Mouse (Mus musculus) heart, adult 2 months (tissue): ENCODE data around the gene Notch1. TPM values are rescaled to one million over a fixed set of nuclear protein-coding genes. Genes with fewer than 3 reads are reported as not detected.

ENCODE experiments used
- DNase-seq, 2 experiments: peaks; one replicate each; pipeline ENCODE4 v3.0.0; 2021
- H3K27ac ChIP-seq: fragments of 200-600 bp; 2 replicates; pipeline ENCODE4 v1.8.1; 2022
- H3K27me3 ChIP-seq: fragments of 200-500 bp; 2 replicates; pipeline ENCODE4 v1.6.1; 2012; ENCODE audit warnings: mild to moderate bottlenecking, low read length, inconsistent platforms, mixed read lengths; ENCODE audit not compliant: control insufficient read depth, insufficient read depth
- H3K36me3 ChIP-seq: fragments of 200-500 bp; 2 replicates; pipeline ENCODE4 v1.6.1; 2012; ENCODE audit warnings: low read length, inconsistent platforms; ENCODE audit not compliant: control insufficient read depth, insufficient read depth
- H3K4me1 ChIP-seq: fragments of 200-500 bp; 2 replicates; pipeline ENCODE4 v1.6.1; 2011; ENCODE audit warnings: low read length; ENCODE audit not compliant: control insufficient read depth, insufficient read depth
- H3K4me3 ChIP-seq: fragments of 200-600 bp; 2 replicates; pipeline ENCODE4 v1.8.1; 2022
- H3K79me2 ChIP-seq: fragments of 200-500 bp; replicated peaks from 2 replicates; pipeline ENCODE4 v1.6.1; 2012; ENCODE audit warnings: mild to moderate bottlenecking, inconsistent platforms, low read length, moderate library complexity, mixed read lengths; ENCODE audit not compliant: control insufficient read depth, insufficient read depth
- H3K9ac ChIP-seq: fragments of 200-500 bp; 2 replicates; pipeline ENCODE4 v1.6.1; 2012; ENCODE audit warnings: low read depth, mild to moderate bottlenecking, control low read depth, inconsistent platforms, low read length, mixed read lengths
- CTCF ChIP-seq: fragments of 200-600 bp; IDR thresholded peaks from 2 replicates; pipeline ENCODE4 v1.8.1; 2022; ENCODE audit warnings: antibody characterized with exemption, mild to moderate bottlenecking, moderate library complexity
- EP300 ChIP-seq: fragments of 200-500 bp; IDR thresholded peaks from 2 replicates; pipeline ENCODE4 v1.6.1; 2011; ENCODE audit warnings: low read depth, low read length, control low read depth; ENCODE audit not compliant: insufficient read depth
- POLR2A ChIP-seq: fragments of 200-500 bp; IDR thresholded peaks from 2 replicates; pipeline ENCODE4 v1.6.1; 2011; ENCODE audit warnings: mild to moderate bottlenecking, low read depth, low read length, control low read depth; ENCODE audit not compliant: insufficient read depth
- WGBS: fragments of 180-500 bp; shearing (Covaris S2); methylation state at CpG from one replicate; pipeline ENCODE4 v1.1.7; 2018; 5-methylcytosine and 5-hydroxymethylcytosine counted together
- intact Hi-C: fragments of 180-260 bp; cut with DNase I; formaldehyde crosslinking; loops from one replicate; pipeline ENCODE4 v1.15.1; 2025
- polyA plus RNA-seq: library from polyadenylated mRNA; depleted of rRNA; stranded (reverse); fragments of >200 nt; gene quantifications from 2 replicates; pipeline ENCODE4 v1.2.3, GENCODE M21; 2012
- total RNA-seq, 2 experiments: library from RNA; stranded (reverse); gene quantifications; 2 replicates each; pipeline ENCODE4 v1.2.3; 2021

The Notch1 gene
- total and polyA plus RNA-seq, 3 experiments: 23.2 to 32.4 (median 31.6) TPM

DNA sequence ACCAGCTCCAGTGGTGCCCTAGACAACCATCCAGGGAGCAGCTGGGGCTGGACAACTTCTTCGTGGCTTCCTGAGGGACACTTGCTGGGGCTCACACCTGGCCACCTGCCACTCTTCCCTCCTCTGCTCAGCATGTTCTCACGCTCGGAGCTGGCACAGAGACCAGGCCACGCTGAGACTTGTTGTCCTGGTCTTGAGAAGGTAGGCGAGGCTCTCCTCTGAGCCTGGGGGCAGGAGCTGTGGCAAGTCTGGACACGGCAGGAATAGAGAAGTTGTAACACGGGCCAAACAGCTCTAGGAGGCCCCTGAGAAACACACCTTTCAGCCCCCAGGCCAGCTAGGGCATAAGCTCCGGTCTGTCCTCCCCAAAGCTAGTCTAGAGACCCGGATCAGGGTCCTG lies 37.4 kb upstream of the Notch1 start:
- intact Hi-C loops: no loop called here
- Histone ChIP-seq H3K27me3 (no peaks in the 10 kb centered on the region), H3K4me3 (no peak overlapping the region), H3K4me1 (peaks cover 36% of the 10 kb centered on the region), H3K9ac (no peak overlapping the region), H3K79me2 (no peaks in the 10 kb centered on the region), H3K27ac (no peak overlapping the region), H3K36me3 (peaks cover 6% of the 10 kb centered on the region; the same call in 1 of the 2 replicates)
- no peak for TF ChIP-seq EP300
- TF ChIP-seq POLR2A: no peak
- TF ChIP-seq CTCF: no peak
- DNase-seq: no peak
- 92% methylated on average over 9 of the region's 9 CpGs for WGBS

DNA sequence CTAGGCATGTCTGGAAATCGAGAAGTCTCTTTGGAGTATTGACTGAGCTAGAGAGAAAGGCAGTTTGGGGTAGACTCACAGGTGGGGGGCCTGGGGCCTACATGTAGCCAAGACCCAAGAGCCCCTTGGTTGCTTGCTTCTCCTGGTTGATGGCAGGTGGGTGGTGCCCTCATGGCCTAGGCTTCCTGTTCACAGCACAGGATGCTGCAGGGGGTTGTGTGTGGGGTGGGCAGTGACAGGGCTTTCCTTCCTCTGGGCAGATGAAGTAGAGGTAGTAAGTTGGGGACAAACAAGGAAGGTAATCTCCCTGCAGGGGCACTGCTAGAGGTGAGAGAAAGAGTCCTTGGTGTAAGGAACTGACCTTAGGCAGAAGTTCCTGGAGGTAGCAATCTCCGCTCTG lies 35.6 kb upstream of the Notch1 start:
- Histone ChIP-seq H3K4me1 (peaks cover 39% of the 10 kb centered on the region), H3K9ac (no peak overlapping the region), H3K4me3 (no peak overlapping the region), H3K27me3 (no peaks in the 10 kb centered on the region), H3K27ac (no peak overlapping the region), H3K36me3 (peaks cover 6% of the 10 kb centered on the region; the same call in 1 of the 2 replicates), H3K79me2 (no peaks in the 10 kb centered on the region)
- WGBS: 92% methylated on average over 2 of the region's 2 CpGs
- intact Hi-C loops: no loop called here
- DNase-seq: no peak
- no peak for TF ChIP-seq POLR2A

DNA sequence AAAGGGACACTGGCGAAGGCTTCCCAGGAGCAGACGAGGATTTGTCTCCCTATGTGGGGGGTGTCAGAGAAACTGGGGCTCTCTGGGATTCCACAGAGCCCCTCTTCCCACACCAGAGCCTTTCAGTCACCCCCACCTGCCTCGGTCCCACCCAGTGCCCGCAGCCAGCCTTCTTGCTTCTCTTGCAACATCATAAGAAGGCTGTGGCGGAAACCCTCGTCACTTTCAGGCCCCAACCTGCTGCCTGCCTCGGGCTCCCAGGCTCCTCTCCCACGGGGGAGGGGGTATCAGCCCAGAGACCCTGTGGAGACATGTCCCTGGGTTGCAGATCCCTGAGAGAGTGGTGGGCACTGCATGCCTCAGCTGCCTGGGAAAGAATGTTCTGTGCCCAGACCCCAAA lies 35.0 kb upstream of the Notch1 start:
- peaks cover 37% of the 10 kb centered on the region for H3K4me1 ChIP-seq

DNA sequence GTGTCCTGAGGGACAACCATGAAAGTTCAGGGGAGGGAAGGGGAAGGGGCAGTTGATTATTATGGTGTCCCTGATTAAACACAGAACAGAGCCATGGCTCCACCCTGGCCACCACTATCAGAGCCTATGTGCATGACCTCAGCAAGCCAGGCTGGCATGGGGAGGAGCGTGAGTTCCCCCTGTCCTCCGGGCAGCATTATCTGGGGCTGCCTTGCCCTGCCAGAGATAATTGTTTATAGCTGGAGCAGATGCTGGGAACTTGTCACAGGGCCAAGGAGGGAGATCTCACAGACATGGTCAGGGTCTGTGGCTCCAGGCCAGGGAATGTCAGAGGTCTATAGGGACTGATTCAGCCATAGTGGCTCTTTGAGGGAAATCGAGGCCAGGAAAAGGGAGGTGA lies 34.3 kb upstream of the Notch1 start:
- no peak overlapping the region for H3K9ac ChIP-seq
- H3K79me2 ChIP-seq: no peaks in the 10 kb centered on the region
- no peak overlapping the region for H3K4me3 ChIP-seq
- no peaks in the 10 kb centered on the region for H3K27me3 ChIP-seq
- peaks cover 31% of the 10 kb centered on the region for H3K4me1 ChIP-seq
- intact Hi-C loops: no loop called here
- peaks cover 3% of the 10 kb centered on the region; the same call in 1 of the 2 replicates for H3K36me3 ChIP-seq
- H3K27ac ChIP-seq: no peak overlapping the region
- WGBS: 25% methylated on average over 3 of the region's 3 CpGs
- no peak for DNase-seq
- TF ChIP-seq CTCF (no peak), EP300 (no peak), POLR2A (no peak)

More for the DNA sequence above, 35.0 kb upstream of the Notch1 start:
- intact Hi-C loops: no loop called here
- DNase-seq: no peak
- Histone ChIP-seq H3K4me3 (no peak overlapping the region), H3K27ac (no peak overlapping the region), H3K9ac (no peak overlapping the region), H3K79me2 (no peaks in the 10 kb centered on the region), H3K36me3 (peaks cover 6% of the 10 kb centered on the region; the same call in 1 of the 2 replicates), H3K27me3 (no peaks in the 10 kb centered on the region)
- TF ChIP-seq CTCF (no peak), POLR2A (no peak), EP300 (no peak)
- WGBS: 86% methylated on average over 8 of the region's 8 CpGs

DNA sequence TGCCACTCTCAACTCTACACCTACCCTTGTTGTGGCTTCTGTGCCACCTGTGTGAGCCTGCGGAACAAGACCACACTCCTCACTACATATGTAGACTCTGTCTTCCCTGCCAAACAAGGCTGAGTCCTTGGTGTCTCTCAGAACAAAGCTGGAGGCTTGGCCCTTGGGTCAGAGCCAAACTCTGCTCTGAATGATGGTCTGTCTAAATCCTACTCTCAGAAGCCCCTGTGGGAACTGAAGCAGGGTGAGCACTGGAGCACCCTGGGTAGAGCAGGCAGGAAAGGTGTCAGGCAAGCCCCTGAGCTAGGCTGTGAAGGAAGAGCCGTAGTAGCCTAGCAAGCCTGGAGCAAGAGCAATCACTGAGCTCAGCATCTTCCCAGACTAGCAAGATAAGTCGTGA lies 33.7 kb upstream of the Notch1 start:
- TF ChIP-seq POLR2A (no peak), EP300 (no peak)
- no peak for DNase-seq
- Histone ChIP-seq H3K79me2 (no peaks in the 10 kb centered on the region), H3K36me3 (peaks cover under 1% of the 10 kb centered on the region; the same call in 1 of the 2 replicates), H3K4me3 (no peak overlapping the region), H3K9ac (no peak overlapping the region), H3K27me3 (no peaks in the 10 kb centered on the region), H3K27ac (peak overlapping the region; percentile 31), H3K4me1 (peaks cover 26% of the 10 kb centered on the region)
- intact Hi-C loops: no loop called here
- WGBS: 46% methylated on average over 3 of the region's 3 CpGs

DNA sequence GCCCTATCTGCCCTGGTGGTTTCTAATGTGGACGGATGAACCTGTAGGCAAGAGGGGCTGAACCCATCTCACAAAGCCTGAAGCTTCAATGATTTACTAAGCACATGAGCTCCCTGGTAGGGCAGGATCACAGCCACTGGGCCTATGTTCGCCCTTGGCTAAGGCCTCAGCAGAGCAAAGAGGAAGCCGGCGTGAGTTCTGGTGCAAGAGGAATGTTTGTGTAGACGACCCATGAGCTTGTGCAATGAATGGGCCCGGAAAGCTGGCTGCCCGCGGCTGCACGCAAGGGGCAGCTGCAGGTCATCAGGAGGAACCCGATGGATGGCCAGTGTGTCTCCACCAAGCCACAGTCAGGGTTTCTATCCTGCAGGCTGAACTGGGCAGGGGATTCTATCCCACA lies 33.3 kb upstream of the Notch1 start:
- intact Hi-C loops: loop anchor here (2.0 kb wide), 1 partner anchor 75 kb away; no protein-coding TSS in a partner anchor
- Histone ChIP-seq H3K4me1 (peaks cover 24% of the 10 kb centered on the region), H3K4me3 (no peak overlapping the region), H3K36me3 (no peaks in the 10 kb centered on the region), H3K79me2 (no peaks in the 10 kb centered on the region), H3K9ac (no peak overlapping the region), H3K27ac (no peak overlapping the region; the same call in 1 of the 2 replicates), H3K27me3 (no peaks in the 10 kb centered on the region)
- DNase-seq: peak in 1 of 2 experiments; percentile 56
- 45% methylated on average over 10 of the region's 10 CpGs for WGBS
- no peak for TF ChIP-seq EP300
- no peak for TF ChIP-seq CTCF
- no peak for TF ChIP-seq POLR2A
